Mouse (Mus musculus): ENCODE measurements around the gene Gm45837.

Gm45837 gene

DNA sequence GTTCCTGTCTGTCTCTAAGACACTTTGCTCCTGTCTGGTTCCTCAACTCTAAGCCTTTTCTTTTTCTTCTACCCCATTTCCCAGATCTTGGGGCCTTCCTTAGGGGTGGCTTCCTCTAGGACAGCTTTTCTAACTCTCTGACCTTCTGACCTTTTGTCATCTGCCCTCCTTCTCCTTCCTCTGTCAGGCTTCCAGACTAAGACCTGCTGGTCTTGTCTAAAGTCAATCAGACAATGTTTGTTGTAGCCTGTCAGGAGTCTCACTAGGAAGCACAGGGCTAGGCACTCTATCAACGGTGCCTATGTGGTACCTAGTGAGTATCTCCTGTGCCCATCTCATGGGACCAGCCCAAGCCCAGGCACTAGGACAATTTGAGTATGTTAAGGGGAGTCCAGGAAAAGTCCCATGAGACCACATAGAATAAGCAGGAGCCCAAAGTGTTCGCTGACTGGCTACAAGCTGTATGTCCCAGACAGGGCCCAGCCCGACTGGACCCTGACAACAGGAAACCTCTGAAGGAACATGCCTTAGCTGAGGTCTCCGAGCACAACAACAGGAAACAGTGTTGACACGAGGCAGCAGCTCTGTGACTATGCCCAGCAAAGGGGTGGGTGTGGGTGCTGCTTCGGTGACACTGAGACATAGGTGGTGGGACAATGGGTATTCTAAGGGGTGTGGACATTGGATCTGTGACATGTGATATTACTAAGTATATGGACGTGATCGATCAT, 55.3 kb downstream of the Gm45837 start:
- no peak for DNase-seq (ENCODE audit: low read depth, low spot score)

DNA sequence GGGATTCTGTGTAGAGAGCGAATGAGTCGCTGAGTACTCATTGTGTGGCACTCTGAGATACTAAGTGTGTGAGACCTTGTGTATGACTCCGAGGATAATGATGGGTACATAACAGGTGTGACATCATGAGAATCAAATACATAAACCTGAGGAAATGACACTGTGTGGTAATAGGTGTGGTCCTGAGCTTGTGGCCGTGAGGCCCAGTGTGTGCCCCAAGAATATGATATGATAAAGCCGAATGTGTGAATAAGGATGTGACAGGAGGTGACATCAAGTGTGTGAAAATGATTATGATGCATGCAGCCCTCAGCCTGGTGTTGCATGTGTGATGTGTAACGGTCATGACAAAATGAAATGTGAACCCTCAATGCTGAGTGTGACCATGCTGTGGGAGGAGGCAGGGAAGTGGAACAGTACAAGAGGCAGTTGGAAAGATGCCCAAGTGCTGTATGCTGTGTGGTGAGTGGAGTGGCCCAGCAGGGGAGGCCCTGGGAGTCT, 55.9 kb downstream of the Gm45837 start:
- DNase-seq (ENCODE audit: low read depth, low spot score) = no peak

- DNase-seq (ENCODE audit: low read depth, low spot score) = no peak
Observed at GRCm38 (mm10) chr7:101471423-101471822, 60.7 kb downstream of the Gm45837 start.

- DNase-seq (ENCODE audit: low read depth, low spot score) = no peak
Observed at GRCm38 (mm10) chr7:101471968-101472480, 61.3 kb downstream of the Gm45837 start.

GRCm38 (mm10) chr7:101472598-101473558, 62.2 kb downstream of the Gm45837 start:
- DNase-seq (ENCODE audit: low read depth, low spot score) = no peak

DNA sequence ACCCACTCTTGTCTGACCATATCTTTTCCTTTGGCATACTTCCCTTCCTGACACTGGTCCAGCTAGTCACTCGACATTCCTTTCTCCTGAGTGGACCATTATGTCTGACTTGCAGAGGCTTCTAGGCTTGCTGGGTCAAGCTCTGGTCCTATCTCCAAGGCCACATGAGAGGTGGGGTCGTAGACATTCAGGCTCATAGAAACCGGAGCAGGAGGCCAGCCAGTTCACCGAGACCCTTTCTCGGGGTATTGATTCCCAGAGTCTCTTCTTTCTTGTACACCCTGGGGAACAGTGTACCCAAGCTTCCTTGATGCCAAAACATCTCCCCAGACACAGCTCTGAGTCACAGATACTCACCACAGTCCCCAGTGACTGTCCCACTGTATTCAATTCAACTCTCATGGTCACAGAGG, 63.7 kb downstream of the Gm45837 start:
- no peak for DNase-seq (ENCODE audit: low read depth, low spot score)

DNA sequence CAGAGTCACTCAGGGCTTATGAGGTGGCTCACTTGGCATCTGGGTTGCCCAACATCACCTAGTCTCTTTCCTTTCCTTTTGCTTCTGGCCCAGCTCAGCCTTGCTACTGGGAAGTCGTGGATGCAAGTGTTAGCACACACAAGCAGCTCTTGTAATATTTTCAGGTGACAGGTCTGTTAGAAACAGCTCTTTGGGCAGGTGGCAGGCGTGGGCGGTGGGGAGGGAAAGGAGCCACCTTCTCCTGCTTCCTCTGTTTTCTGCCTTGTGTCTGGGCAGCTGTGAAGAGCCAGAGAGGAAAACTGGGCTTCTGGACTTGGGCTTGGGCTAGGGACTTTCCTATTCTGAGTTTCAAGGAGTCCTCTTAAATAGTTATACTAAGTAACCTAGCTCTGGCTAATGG, 65.3 kb downstream of the Gm45837 start:
- no peak for DNase-seq (ENCODE audit: low read depth, low spot score)

GRCm38 (mm10) chr7:101476493-101476892, 65.8 kb downstream of the Gm45837 start:
- DNase-seq (ENCODE audit: low read depth, low spot score) = no peak

DNA sequence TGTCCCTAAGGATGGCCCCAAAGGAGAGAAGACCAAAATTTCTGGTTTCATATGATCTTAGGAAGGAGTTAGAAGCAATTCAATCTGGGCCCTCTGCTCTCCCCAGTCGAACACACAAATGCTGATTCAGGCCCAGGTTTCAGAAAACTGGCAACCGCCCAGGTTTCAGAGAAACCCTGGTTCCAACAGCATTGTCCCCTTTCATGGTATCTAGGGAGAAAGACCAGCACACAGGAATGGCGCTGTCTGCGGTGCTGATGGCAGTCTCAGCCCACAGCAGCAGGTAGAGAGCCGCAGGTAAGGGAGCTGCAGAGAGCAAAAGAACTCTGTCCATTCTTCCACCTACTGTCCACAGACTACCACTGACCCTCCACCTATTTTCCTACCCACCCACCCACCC, 66.5 kb downstream of the Gm45837 start:
- DNase-seq (ENCODE audit: low read depth, low spot score) = no peak

GRCm38 (mm10) chr7:101478099-101478498, 67.4 kb downstream of the Gm45837 start:
- no peak for DNase-seq (ENCODE audit: low read depth, low spot score)

DNA sequence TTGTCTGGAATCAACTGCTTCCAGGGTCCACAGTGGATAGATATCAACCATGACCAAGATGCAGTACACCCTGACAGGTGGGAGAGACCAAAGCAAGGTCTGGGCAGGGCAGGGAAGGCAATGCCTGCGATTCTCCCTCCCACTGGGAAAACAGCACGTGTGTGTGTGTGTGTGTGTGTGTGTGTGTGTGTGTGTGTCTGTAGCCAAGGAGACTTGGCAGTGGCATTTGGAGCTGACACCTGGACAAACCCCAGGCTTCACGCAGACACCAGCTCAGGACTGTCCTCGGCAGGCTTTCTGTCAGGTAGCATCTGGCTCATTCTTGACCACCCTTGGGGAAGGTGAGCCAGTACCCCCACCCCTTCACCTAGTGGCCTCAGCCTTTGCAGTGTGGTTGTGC, 69.2 kb downstream of the Gm45837 start:
- DNase-seq (ENCODE audit: low read depth, low spot score) = no peak

DNA sequence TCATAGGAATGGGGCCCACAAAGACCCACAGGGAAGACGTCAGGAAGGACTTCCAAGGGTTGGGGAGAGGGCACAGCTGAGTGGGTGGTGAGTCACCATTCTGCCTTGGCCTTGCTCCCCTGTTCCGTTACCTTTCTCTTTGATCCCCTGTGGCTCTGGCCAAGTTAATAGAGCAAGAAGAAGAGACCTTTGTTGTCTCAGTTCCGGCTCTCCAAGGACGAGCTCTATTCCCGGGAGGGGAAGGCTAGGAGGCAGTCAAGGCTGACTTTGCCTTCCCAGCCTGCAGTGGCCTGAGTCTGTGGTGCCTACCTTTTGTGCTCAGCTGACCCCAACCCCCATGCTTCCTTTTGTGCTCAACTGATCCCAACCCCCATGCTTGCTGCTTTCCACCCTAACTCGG, 70.0 kb downstream of the Gm45837 start:
- DNase-seq (ENCODE audit: low read depth, low spot score) = no peak

- DNase-seq (ENCODE audit: low read depth, low spot score) = no peak
Observed at GRCm38 (mm10) chr7:101481872-101482498, 71.3 kb downstream of the Gm45837 start.

GRCm38 (mm10) chr7:101482499-101483081, 71.9 kb downstream of the Gm45837 start:
- DNase-seq (ENCODE audit: low read depth, low spot score) = no peak

- DNase-seq (ENCODE audit: low read depth, low spot score) = peak; percentile 41
Observed at GRCm38 (mm10) chr7:101483498-101484115, 72.9 kb downstream of the Gm45837 start.

- no peak for DNase-seq (ENCODE audit: low read depth, low spot score)
Observed at GRCm38 (mm10) chr7:101487102-101487501, 76.4 kb downstream of the Gm45837 start.

DNA sequence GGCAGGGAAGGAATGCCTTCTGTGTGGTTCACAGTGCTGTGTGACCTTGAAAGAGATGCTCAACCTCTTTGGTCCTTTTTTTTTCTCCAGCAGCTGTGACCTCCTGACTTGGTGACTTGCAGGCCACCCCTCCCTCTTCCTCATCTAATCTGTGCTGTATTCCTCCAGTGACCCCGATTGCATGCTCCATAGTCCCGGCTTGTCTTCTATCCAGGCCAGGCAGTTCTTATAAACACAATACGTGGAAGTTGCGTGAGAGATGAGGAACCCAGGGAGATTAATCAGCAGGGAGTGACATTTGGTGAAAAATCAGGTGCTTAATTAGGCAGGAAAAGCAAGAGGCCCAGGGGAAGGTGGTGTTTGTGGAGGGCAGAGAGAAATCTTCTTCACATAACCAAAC, 80.3 kb downstream of the Gm45837 start:
- no peak for DNase-seq (ENCODE audit: low read depth, low spot score)

GRCm38 (mm10) chr7:101498385-101498784, 87.7 kb downstream of the Gm45837 start:
- no peak for DNase-seq (ENCODE audit: low read depth, low spot score)

DNA sequence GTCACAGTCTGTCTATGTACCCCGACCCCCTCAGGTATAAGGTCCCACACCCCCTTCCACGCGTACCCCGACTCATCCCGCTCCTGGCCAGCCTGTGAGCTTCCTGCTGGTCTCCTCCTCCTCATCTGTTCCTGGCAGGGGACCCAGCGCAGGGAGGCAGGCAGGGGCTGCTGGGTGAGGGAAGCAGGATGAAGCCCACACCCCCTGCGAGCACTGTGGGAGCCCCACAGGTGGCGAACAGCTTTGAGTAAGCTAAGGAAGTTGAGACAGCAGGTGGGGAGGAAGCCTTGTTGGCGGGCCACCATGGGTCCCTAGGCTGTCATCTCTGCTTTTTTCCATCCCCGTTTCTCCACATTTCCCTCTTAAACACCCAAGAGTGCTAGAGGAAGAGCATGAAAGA, 88.6 kb downstream of the Gm45837 start:
- DNase-seq (ENCODE audit: low read depth, low spot score) = no peak

DNA sequence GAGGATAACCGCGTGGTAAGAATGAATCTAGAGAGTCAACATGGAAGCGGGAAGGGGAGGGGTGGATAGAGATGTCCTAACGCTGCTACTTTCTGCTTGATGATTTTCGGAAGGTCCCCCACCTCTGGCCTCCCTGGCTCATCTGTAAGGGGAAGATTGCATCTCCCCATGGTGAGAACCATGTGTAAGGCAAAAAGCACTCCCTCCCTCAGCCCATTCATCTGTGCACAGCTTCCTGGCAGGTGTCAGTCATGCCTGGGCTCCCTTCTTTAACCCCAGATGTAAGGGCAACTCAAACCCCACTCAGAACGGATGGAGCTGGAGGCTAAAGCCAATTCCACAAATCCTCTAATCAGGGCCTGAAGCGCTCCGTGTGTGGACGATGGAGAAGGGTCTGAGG, 89.0 kb downstream of the Gm45837 start:
- DNase-seq (ENCODE audit: low read depth, low spot score) = no peak

GRCm38 (mm10) chr7:101501236-101501635, 90.5 kb downstream of the Gm45837 start:
- DNase-seq (ENCODE audit: low read depth, low spot score) = no peak
